Mouse (Mus musculus) 3134 (cell line): ENCODE results near the gene Kcnd3.

Experiments
- DNase-seq: peaks from one replicate; pipeline ENCODE4 v3.0.0-alpha.2; 2011; ENCODE audit warnings: low spot score; ENCODE audit not compliant: insufficient read length; ENCODE audit errors: extremely low read depth

Gene Kcnd3

GRCm38 (mm10) chr3:105451627-105452555, at the start of gene Kcnd3:
TSS of gene Kcnd3 (plus strand) at chr3:105452330.
- DNase-seq, result peak; percentile 10

- no peak for DNase-seq
Measured at GRCm38 (mm10) chr3:105402676-105403075, 49.5 kb upstream of the Kcnd3 start.

DNA sequence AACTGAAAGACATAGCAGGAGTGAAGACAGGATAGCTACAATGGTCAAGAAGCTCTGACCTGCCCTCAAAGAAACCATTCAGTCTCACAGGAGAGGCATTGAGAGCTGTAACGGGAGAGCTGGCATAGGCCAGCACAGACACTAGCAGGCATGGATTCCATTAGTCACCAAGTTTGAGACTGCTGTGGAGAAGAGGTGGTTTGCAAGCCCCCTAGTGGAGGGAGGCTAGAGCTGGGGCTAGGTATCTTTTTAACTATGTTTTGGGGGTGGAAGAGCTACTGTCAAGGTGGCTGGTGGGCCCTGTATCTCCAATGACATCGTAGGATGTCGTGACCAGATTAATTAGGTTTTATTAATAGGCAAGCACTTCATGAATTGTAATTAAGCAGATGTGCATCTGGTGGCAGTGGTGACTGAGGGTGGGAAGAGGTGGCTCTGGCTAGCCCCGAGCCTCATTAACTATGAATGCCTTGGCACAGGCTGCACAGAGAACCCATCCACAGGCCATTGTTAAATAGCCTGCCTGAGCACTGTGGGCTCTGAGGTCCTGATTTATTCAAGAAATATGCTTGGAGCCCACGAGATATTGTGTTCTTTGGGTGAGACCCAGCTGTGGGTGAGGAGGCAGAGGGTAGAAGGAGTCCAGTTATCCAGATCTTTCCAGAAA, 48.6 kb upstream of the Kcnd3 start:
- DNase-seq, result peak; percentile 6

- peak; percentile 17 for DNase-seq
Measured at GRCm38 (mm10) chr3:105404077-105404446, 48.1 kb upstream of the Kcnd3 start.

- no peak for DNase-seq
Measured at GRCm38 (mm10) chr3:105405516-105405915, 46.6 kb upstream of the Kcnd3 start.

DNA sequence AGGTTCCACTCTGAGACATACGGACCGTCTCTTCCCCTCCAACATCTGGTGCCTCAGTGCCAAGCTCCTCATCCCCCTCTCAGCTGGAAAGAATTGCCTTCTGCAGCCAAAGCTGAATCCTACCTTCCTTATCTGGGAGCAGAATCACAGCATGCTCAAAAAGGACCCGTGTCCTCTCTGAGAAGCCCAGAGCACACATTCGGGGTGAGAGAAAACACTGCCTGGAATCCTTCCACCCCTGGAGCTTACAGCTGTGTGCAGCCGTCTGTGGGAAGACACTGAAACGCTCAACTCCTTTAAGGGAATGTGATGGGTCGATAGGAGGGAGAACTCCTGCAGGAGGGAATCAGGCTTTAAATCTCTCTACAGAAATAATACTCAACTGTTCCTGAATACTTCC, 46.1 kb upstream of the Kcnd3 start:
- no peak for DNase-seq

GRCm38 (mm10) chr3:105408211-105408610, 43.9 kb upstream of the Kcnd3 start:
- no peak for DNase-seq

- DNase-seq, result no peak
Measured at GRCm38 (mm10) chr3:105410810-105411209, 41.3 kb upstream of the Kcnd3 start.

- DNase-seq, result no peak
Measured at GRCm38 (mm10) chr3:105411776-105412175, 40.4 kb upstream of the Kcnd3 start.

DNA sequence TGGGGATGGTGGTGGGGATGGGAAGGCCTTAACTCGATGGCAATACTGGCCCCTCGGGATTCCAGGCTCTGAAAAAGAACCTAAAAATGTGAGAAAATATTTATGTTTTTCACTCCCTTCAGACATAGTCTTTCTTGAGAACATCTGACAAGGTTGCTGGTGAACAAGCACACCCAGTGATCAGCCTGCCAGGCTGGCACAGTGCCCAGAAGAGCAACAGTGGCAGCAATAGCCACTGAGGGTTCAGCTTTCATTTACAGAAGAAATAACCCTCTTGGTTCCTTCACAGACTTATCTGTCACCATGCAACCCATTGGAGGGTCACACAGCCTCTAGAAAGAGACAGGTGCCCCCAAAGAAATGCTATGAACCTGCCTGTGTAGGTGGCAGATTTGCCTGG, 39.9 kb upstream of the Kcnd3 start:
- DNase-seq, result no peak

DNA sequence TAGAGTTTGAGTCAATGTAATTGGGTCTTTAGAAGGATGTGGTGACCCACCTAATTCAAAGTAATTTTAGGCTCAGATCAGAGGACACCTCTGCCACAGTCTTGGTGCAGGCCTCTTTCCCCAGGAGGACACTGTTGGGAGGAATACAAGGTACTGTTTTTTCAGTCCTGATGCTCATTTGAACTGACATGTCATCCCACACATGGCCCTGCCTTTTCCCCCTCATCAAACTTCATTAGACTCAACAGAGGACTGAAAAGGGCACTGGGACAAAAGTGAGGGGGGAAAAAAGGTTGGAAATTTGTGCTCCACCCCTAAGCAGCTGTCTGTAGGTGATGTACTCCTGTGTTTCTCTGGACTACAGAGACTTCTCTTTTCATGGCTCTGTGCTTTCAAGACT, 39.4 kb upstream of the Kcnd3 start:
- DNase-seq, result no peak

DNA sequence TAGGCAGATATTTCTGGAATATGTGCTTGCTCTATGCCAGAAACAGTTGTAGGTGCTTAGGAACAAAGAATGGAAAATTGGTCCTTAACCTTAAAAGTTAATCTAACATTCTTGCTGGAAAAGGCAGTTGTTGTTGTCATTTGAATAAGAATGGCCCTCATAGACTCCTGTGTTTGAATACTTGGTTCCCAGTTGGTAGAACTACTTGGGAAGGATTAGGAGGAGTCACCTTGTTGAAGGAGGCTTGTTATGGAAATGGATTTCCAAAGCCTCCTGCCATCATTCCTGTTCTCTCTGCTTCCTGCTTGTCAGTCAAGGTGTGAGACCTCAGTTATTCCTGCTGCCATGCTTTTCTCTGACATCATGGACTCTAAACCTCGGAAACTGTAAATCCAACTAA, 33.7 kb upstream of the Kcnd3 start:
- DNase-seq, result no peak

DNA sequence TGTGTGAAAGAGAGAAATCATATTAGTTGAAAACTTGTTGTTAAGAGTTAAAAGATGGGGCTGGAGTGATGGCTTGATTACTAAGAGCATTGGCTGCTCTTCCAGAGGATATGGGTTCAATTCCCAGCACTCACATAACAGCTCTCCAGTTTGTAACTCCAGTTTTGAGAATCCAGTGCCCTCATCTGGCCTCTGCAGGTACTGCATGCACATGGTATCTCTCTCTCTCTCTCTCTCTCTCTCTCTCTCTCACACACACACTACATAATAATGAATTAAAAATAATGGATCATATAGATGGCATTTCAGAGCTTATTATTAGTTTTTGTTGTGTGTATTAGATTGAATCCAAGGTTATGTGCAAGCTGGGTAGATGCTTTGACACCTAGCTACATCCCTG, 29.7 kb upstream of the Kcnd3 start:
- DNase-seq, result no peak

DNA sequence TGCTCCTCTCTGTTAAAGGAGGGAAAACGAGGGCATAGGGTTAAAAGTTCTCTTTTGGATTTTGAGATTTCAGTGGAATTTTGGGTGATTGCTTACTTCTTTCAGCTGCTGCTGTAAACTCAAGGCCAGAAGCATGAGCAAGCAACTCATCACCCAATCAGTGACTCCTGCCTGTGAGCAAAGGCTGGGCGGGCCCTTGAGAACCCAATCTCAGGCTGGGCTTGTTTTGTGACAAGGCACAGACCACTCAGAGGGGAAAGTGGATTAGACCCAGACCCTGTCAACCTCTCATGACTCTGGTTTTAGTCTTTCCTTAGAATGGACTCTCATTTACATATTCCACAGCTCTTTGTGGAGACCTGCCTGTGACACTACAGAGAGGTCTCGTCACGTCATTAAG, 28.7 kb upstream of the Kcnd3 start:
- DNase-seq, result no peak

GRCm38 (mm10) chr3:105428586-105428985, 23.5 kb upstream of the Kcnd3 start:
- DNase-seq, result no peak

GRCm38 (mm10) chr3:105436383-105436782, 15.7 kb upstream of the Kcnd3 start:
- no peak for DNase-seq

- no peak for DNase-seq
Measured at GRCm38 (mm10) chr3:105436971-105437370, 15.2 kb upstream of the Kcnd3 start.

DNA sequence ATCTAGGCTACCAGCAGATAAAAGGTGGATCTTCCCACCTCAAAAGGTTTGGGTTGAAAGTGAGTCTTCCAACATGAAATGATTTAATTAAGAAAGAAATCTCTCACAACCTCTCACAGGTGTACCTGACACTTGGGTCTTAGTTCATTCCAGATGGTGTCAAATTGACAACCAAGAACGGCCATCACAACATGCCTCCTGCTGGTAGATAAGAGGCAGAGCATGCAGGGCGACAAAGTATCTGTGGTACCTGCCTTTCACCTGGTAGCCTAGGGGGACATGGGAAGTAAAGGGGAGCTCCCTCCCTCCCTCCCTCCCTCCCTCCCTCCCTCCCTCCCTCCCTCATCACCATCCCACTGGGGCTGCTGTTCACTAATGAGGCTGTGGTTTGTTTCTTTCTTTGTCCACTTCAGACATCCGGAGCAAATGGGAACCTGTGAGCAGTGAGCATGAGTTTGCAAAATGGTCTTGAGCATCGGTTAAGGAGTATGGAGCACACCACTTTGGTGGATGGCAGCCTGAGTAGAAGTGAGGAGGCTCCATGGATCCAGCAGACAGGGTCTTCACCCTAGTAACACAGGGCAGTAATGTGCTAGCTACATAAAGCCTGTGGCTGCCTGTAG, 11.1 kb upstream of the Kcnd3 start:
- no peak for DNase-seq

- DNase-seq, result no peak
Measured at GRCm38 (mm10) chr3:105450641-105451470, 1.3 kb upstream of the Kcnd3 start.

DNA sequence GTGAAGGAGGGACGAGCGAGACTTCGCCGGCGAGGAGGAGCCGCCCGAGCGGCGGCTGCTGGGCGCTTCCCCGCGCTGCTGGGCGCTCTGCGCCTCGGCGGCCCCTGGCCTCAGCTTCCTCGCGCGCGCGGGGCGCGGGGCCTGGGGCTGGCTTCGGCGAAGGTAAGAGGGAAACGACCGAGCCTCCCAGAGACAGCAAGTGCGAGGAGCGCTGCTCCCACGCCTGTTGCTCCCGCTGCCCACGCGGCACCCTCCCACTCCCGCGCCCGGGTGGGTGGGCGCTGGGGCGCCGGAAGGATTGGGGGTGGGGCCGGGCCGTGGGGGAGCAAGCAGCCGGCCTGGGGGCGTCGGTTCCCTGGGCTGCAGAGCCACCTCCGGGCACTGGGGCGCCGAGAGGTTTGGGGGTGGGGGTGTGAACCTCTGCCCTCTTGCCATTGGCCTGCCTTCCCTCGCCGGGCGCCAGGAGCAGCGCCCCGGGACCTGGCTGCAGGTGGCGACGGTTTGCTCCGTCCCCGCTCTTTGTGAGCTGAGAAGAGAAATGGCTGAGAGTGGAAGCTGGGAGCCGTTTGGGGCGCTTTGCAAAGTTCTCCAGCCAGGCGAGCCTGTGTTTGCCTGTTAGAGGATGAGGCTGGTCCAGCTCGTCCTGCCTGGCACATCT, 555 bp downstream of the Kcnd3 start:
- no peak for DNase-seq
